Mouse (Mus musculus) cortical plate, adult 2 months (tissue): ENCODE results near the gene Tmem201.

Experiments
- CTCF ChIP-seq: fragments of 200-500 bp; IDR thresholded peaks from 2 replicates; pipeline ENCODE4 v1.5.1; 2011; ENCODE audit warnings: mild to moderate bottlenecking, control low read depth, low read length; ENCODE audit not compliant: insufficient read depth; ENCODE audit errors: extremely low read depth
- POLR2A ChIP-seq: fragments of 200-500 bp; IDR thresholded peaks from 2 replicates; pipeline ENCODE4 v1.6.1; 2011; ENCODE audit warnings: mild to moderate bottlenecking, low read length, control low read depth; ENCODE audit not compliant: insufficient read depth; ENCODE audit errors: extremely low read depth

GRCm38 (mm10) chr4:149705941-149706340, 31.9 kb downstream of the Tmem201 start:
- TF ChIP-seq POLR2A (no peak), CTCF (no peak)
